Mouse (Mus musculus): ENCODE results near the gene Nhs.
"Not testable (repeated sequence)": the region's sequence is repeated elsewhere in the genome, so short reads cannot be mapped to it uniquely, and the experiment has no call there.

The Nhs gene

GRCm38 (mm10) chrX:161925973-161926682, 233.4 kb downstream of the Nhs start:
- no peak for DNase-seq

GRCm38 (mm10) chrX:161922655-161923054, 236.9 kb downstream of the Nhs start:
- DNase-seq = no peak

GRCm38 (mm10) chrX:161921581-161921980, 237.9 kb downstream of the Nhs start:
- no peak for DNase-seq

- no peak for DNase-seq
These were observed 249.6 kb downstream of the Nhs start for GRCm38 (mm10) chrX:161909963-161910362.

GRCm38 (mm10) chrX:161908652-161909403, 250.7 kb downstream of the Nhs start:
- DNase-seq = peak; percentile 34

GRCm38 (mm10) chrX:161907595-161908592, 251.6 kb downstream of the Nhs start:
- DNase-seq = peak; percentile 6

- DNase-seq = no peak
These were observed 265.1 kb downstream of the Nhs start for GRCm38 (mm10) chrX:161894442-161894841.

GRCm38 (mm10) chrX:161883661-161884060, 275.9 kb downstream of the Nhs start:
- no peak for DNase-seq

- no peak for DNase-seq
These were observed 282.4 kb downstream of the Nhs start for GRCm38 (mm10) chrX:161877123-161877522.

GRCm38 (mm10) chrX:161873511-161873910, 286.0 kb downstream of the Nhs start:
- DNase-seq = peak; percentile 4

- no peak for DNase-seq
These were observed 288.2 kb downstream of the Nhs start for GRCm38 (mm10) chrX:161871306-161871705.

- DNase-seq = no peak
These were observed 303.9 kb downstream of the Nhs start for GRCm38 (mm10) chrX:161855630-161856029.

GRCm38 (mm10) chrX:161853626-161854312, 305.8 kb downstream of the Nhs start:
- DNase-seq = no peak

- DNase-seq = not testable (repeated sequence)
These were observed 333.3 kb downstream of the Nhs start for GRCm38 (mm10) chrX:161826186-161826585.

- DNase-seq = peak; percentile 15
These were observed 369.3 kb downstream of the Nhs start for GRCm38 (mm10) chrX:161790182-161790581.

Data from right cerebral cortex, postnatal 4 days (tissue).